Mouse (Mus musculus) spleen, adult 2 months (tissue): ENCODE data around the gene Arl4a. TPM values are rescaled to one million over a fixed set of nuclear protein-coding genes. Genes with fewer than 3 reads are reported as not detected.

Source experiments
- DNase-seq, 2 experiments: peaks; one replicate each; pipeline versions ENCODE4 v3.0.0 to v3.0.0-alpha.2; 2012 to 2021; ENCODE audit warnings: low spot score in 2 of 2, low read depth in 1 of 2
- H3K27ac ChIP-seq: fragments of 200-500 bp; 2 replicates; pipeline ENCODE4 v1.5.1; 2012; ENCODE audit warnings: low read length, inconsistent platforms; ENCODE audit not compliant: insufficient read depth
- H3K27me3 ChIP-seq: fragments of 200-500 bp; 2 replicates; pipeline ENCODE4 v1.6.1; 2012; ENCODE audit warnings: mild to moderate bottlenecking, moderate library complexity, low read length, inconsistent platforms; ENCODE audit not compliant: control insufficient read depth, insufficient read depth
- H3K36me3 ChIP-seq: fragments of 200-500 bp; 2 replicates; pipeline ENCODE4 v1.6.1; 2012; ENCODE audit warnings: mild to moderate bottlenecking, low read length, inconsistent platforms; ENCODE audit not compliant: control insufficient read depth, insufficient read depth
- H3K4me1 ChIP-seq: fragments of 200-500 bp; 2 replicates; pipeline ENCODE4 v1.6.1; 2011; ENCODE audit warnings: inconsistent platforms; ENCODE audit not compliant: control insufficient read depth, insufficient read depth, insufficient read length
- H3K4me3 ChIP-seq: fragments of 200-500 bp; 2 replicates; pipeline ENCODE4 v1.5.1; 2011; ENCODE audit warnings: mild to moderate bottlenecking, inconsistent platforms; ENCODE audit not compliant: insufficient read depth, insufficient read length; ENCODE audit errors: extremely low read depth
- CTCF ChIP-seq: fragments of 200-500 bp; IDR thresholded peaks from 2 replicates; pipeline ENCODE4 v1.5.1; 2011; ENCODE audit warnings: mild to moderate bottlenecking, inconsistent platforms; ENCODE audit not compliant: insufficient read depth, insufficient read length, insufficient replicate concordance; ENCODE audit errors: extremely low read depth
- POLR2A ChIP-seq: fragments of 200-500 bp; IDR thresholded peaks from 2 replicates; pipeline ENCODE4 v1.6.1; 2011; ENCODE audit warnings: low read depth, low read length, inconsistent platforms
- WGBS: fragments of 180-500 bp; shearing (Covaris S2); methylation state at CpG from one replicate; pipeline ENCODE4 v1.1.7; 2018; 5-methylcytosine and 5-hydroxymethylcytosine counted together
- polyA plus RNA-seq: library from polyadenylated mRNA; depleted of rRNA; stranded (reverse); fragments of >200 nt; gene quantifications from 2 replicates; pipeline ENCODE4 v1.2.3, GENCODE M21; 2012

Gene Arl4a
- polyA plus RNA-seq, 1 experiment = 5.8 TPM

DNA sequence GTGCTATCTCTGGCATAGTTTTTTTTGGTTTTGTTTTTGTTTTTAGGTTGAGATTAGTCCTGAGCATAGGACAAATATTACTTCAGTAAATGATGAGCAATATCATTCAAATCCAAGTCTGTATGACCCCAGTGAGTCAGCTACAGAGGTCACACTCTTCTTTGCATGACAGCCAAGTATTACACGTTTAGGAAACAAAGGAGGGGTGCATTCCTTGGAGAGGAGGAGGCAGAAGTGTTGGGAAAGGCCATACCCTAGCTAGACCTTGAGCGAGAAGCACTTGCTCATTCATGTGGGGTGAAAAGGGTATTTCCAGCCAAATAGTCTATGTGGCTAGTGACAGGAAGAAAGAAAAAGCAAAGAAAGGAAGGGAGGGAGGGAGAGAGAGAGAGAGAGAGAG lies 28.0 kb downstream of the Arl4a start:
- Histone ChIP-seq H3K36me3 (no peaks in the 10 kb centered on the region), H3K4me3 (no peak overlapping the region), H3K4me1 (no peaks in the 10 kb centered on the region), H3K27me3 (no peaks in the 10 kb centered on the region), H3K27ac (no peak overlapping the region)
- 66% methylated on average over 2 of the region's 2 CpGs for WGBS
- DNase-seq = no peak
- no peak for TF ChIP-seq POLR2A

DNA sequence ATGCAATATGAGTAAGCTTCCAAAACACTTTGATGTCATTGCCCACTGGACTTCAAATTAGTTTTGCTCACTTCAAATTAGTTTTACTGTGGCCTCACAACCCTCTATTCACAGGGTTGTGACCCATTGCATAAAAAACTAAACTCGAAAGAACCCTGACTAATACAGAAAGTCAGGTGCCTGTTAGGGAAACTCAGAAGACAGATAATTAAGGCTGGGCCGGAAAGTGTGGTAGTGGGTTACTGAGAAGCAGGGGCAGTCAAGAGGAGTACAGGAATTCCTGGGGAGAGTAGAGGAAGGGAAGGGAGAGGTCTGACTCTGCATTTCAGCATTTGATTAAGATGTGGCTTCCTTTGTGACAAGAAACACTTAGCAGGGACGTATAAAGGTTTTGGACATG lies 29.4 kb downstream of the Arl4a start:
- no peak overlapping the region for H3K4me3 ChIP-seq
- H3K27ac ChIP-seq = no peak overlapping the region
- no peaks in the 10 kb centered on the region for H3K4me1 ChIP-seq
- no peak for DNase-seq
- H3K36me3 ChIP-seq = no peaks in the 10 kb centered on the region
- WGBS = 37% methylated on average over 3 of the region's 3 CpGs
- no peak for TF ChIP-seq CTCF
- no peak for TF ChIP-seq POLR2A
- no peaks in the 10 kb centered on the region for H3K27me3 ChIP-seq

DNA sequence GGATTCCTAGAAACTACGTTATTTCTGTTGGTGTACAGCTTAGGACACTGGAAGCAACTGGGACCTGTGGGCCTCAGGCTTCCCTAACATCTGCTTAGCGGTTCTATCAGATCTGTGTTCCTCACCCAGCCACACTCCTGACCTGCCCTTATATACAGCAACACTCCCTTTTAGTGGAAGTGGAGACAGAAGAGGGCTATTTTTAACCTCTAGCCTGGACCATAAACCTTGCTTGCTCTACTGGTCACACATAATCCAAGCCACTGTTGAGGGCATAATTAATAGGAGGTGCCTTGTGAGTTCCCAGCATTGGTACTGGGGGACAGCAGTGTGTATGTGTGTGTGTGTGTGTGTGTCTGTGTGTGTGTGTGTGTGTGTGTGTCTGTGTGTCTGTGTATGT lies 33.1 kb downstream of the Arl4a start:
- Histone ChIP-seq H3K4me1 (no peaks in the 10 kb centered on the region), H3K27me3 (no peaks in the 10 kb centered on the region), H3K36me3 (no peaks in the 10 kb centered on the region), H3K4me3 (no peak overlapping the region), H3K27ac (no peak overlapping the region)
- no peak for TF ChIP-seq CTCF
- TF ChIP-seq POLR2A = no peak
- WGBS = 87% methylated on average over 2 of the region's 2 CpGs
- no peak for DNase-seq

GRCm38 (mm10) chr12:39998853-39999195 lies 39.0 kb downstream of the Arl4a start:
- Histone ChIP-seq H3K4me1 (no peaks in the 10 kb centered on the region), H3K27ac (no peak overlapping the region), H3K27me3 (no peaks in the 10 kb centered on the region), H3K36me3 (no peaks in the 10 kb centered on the region), H3K4me3 (no peak overlapping the region)
- WGBS = 90% methylated on average over 4 of the region's 4 CpGs
- no peak for DNase-seq
- TF ChIP-seq POLR2A = no peak

GRCm38 (mm10) chr12:39998070-39998852 lies 39.6 kb downstream of the Arl4a start:
- H3K27ac ChIP-seq = no peak overlapping the region
- H3K4me1 ChIP-seq = no peaks in the 10 kb centered on the region
- no peak overlapping the region for H3K4me3 ChIP-seq
- WGBS = 57% methylated on average over 9 of the region's 9 CpGs
- no peak for DNase-seq
- TF ChIP-seq CTCF (no peak), POLR2A (no peak)
- H3K27me3 ChIP-seq = no peaks in the 10 kb centered on the region
- no peaks in the 10 kb centered on the region for H3K36me3 ChIP-seq

GRCm38 (mm10) chr12:39997651-39998050 lies 40.2 kb downstream of the Arl4a start:
- no peak overlapping the region for H3K27ac ChIP-seq
- H3K27me3 ChIP-seq = no peaks in the 10 kb centered on the region
- WGBS = 92% methylated on average over 4 of the region's 4 CpGs
- no peak overlapping the region for H3K4me3 ChIP-seq
- TF ChIP-seq POLR2A = no peak
- TF ChIP-seq CTCF = no peak
- DNase-seq = no peak
- no peaks in the 10 kb centered on the region for H3K4me1 ChIP-seq
- no peaks in the 10 kb centered on the region for H3K36me3 ChIP-seq

DNA sequence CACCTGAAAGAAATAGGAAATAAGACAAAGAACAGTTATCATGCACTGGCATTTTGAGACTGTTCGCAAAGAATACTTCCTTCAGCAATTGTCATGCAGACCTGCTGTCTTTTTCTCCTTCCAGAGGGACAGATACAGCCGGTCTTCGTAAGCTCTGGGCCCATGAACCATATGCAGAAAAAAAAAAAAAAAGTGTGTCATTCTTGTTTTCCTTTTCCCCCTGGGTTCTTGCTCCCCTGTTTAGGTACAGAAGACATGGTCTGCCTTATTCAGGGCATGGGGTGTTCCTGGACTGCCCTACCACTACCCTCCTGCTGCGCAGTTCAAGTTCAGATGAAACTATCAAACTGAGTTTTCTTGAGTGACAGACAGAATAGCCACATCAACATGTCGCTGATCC lies 41.8 kb downstream of the Arl4a start:
- no peak for TF ChIP-seq POLR2A
- no peak for TF ChIP-seq CTCF
- H3K27me3 ChIP-seq = no peaks in the 10 kb centered on the region
- DNase-seq = no peak
- H3K4me1 ChIP-seq = no peaks in the 10 kb centered on the region
- WGBS = 84% methylated on average over 5 of the region's 5 CpGs
- H3K4me3 ChIP-seq = no peak overlapping the region
- no peaks in the 10 kb centered on the region for H3K36me3 ChIP-seq
- H3K27ac ChIP-seq = no peak overlapping the region
